Mouse (Mus musculus) liver, embryonic 11.5 days (tissue): Measurements from ENCODE around the gene Pigr. TPM values are rescaled to one million over a fixed set of nuclear protein-coding genes. Genes with fewer than 3 reads are reported as not detected.
A peak's percentile ranks its signal among the peaks of the same experiment; 100 is the strongest.

ENCODE experiments used
- ATAC-seq: fragments of 200-750 bp; cut with Nextera tagmentation; replicated peaks from 2 replicates; pipeline ENCODE4 v1.8.0; 2017; ENCODE audit warnings: moderate number of reproducible peaks, mild to moderate bottlenecking, moderate TSS enrichment, moderate library complexity; ENCODE audit not compliant: low FRiP score
- DNase-seq: peaks from one replicate; pipeline ENCODE4 v3.0.0-alpha.2; 2017; ENCODE audit warnings: low spot score
- H3K27ac ChIP-seq: fragments of 300-500 bp; sonication (generic); 2 replicates; pipeline ENCODE4 v1.5.1; 2014; ENCODE audit warnings: mild to moderate bottlenecking, low read depth, low read length, control low read depth
- H3K27me3 ChIP-seq: fragments of 300-500 bp; sonication (generic); replicated peaks from 2 replicates; pipeline ENCODE4 v1.6.1; 2014; ENCODE audit warnings: low read length, mixed read lengths; ENCODE audit not compliant: control insufficient read depth, insufficient read depth
- H3K36me3 ChIP-seq: fragments of 300-500 bp; sonication (generic); 2 replicates; pipeline ENCODE4 v1.6.1; 2014; ENCODE audit warnings: mild to moderate bottlenecking, low read length, moderate library complexity, mixed read lengths; ENCODE audit not compliant: control insufficient read depth, insufficient read depth
- H3K4me1 ChIP-seq: fragments of 300-500 bp; sonication (generic); replicated peaks from 2 replicates; pipeline ENCODE4 v1.6.1; 2014; ENCODE audit warnings: low read length, mixed read lengths; ENCODE audit not compliant: control insufficient read depth, insufficient read depth
- H3K4me2 ChIP-seq: fragments of 300-500 bp; sonication (generic); 2 replicates; pipeline ENCODE4 v1.6.1; 2014; ENCODE audit warnings: mild to moderate bottlenecking, control low read depth, moderate library complexity
- H3K4me3 ChIP-seq: fragments of 300-500 bp; sonication (generic); 2 replicates; pipeline ENCODE4 v1.5.1; 2014; ENCODE audit warnings: low read depth, low read length, control low read depth
- H3K9ac ChIP-seq: fragments of 300-500 bp; sonication (generic); 2 replicates; pipeline ENCODE4 v1.6.1; 2014; ENCODE audit warnings: low read depth, low read length, control low read depth
- H3K9me3 ChIP-seq: fragments of 300-500 bp; sonication (generic); 2 replicates; pipeline ENCODE4 v1.6.1; 2016; ENCODE audit warnings: low read length, inconsistent platforms, mixed read lengths; ENCODE audit not compliant: control insufficient read depth
- WGBS: fragments of 180-500 bp; shearing (Covaris S2); extraction: QIAGEN DNeasy Blood & Tissue Kit; methylation state at CpG from one replicate; pipeline ENCODE4 v1.1.7; 2014; 5-methylcytosine and 5-hydroxymethylcytosine counted together
- polyA plus RNA-seq: library from polyadenylated mRNA; unstranded; fragments of >200 nt; fragmentation: Nextera tagmentation; extraction: Ambion mirVana; gene quantifications from 2 replicates; pipeline ENCODE4 v1.2.1, GENCODE M21; 2014

Gene Pigr
- polyA plus RNA-seq, 1 experiment from 2014 or later: 0.25 TPM

DNA sequence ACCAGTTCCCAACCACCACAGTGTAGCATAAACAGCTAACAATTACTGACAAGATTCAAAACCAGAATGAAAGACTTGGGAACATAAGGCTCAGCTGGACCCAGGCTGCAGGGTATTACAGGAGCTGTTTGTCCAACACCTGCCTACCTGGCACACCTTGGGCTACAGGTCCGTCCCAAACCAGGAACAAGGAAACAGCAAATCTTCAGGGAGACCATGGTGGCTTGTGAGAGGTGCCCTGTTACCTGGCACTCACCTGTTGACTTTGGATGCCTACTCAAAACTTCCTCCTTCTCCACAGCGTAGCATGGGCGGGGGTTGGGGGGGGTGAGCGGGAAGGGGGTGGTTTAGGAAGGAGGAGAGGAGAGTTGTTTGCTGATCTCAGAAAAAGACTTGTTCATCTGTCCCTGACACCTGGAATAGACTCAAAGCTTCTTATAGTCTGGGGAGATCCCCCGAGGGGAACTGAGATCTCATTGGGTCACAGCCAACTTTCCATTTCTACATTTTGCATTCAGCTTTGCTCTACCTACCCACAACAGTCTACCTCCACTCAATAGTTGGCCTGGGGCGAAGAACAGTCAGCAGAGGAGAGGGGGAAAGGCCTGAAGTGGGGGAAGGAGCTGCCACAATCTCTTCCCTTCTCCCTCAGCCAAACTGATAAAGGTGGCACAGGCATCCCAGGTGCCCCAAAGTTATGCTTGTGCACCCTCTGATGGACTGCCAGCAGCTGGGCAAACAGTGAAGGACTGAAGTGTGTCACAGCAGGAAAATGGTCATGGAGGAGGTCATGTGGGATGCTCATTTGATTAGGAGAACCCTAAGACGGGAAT, 6.0 kb upstream of the Pigr start:
- 81% methylated on average over 7 of the region's 7 CpGs for WGBS
- DNase-seq (no peak), ATAC-seq (no peak)
- H3K9me3 ChIP-seq: no peaks in the 10 kb centered on the region
- H3K9ac ChIP-seq: no peak overlapping the region
- H3K36me3 ChIP-seq: no peaks in the 10 kb centered on the region
- no peaks in the 10 kb centered on the region for H3K27me3 ChIP-seq
- H3K27ac ChIP-seq: no peak overlapping the region; the same call in 1 of the 2 replicates
- no peak overlapping the region for H3K4me3 ChIP-seq
- no peaks in the 10 kb centered on the region for H3K4me1 ChIP-seq
- no peak overlapping the region for H3K4me2 ChIP-seq

DNA sequence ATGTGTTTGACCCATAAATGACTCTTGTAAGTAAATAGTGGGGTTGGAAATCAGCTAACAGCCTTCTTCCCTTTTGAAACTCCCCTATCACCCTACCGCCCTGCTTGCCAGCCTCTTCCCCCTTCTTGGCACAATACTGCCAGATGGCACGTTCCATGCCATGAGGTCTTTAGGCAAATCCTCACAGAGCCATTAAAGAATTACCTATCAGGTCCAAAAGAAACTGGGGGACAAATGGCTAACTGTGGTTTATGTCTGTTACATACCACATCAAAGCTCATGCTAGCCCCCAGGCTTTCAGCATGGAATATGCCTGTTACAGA, 5.4 kb upstream of the Pigr start:
- no peak overlapping the region for H3K9ac ChIP-seq
- H3K4me1 ChIP-seq: no peaks in the 10 kb centered on the region
- DNase-seq (no peak), ATAC-seq (no peak)
- no peak overlapping the region for H3K4me3 ChIP-seq
- H3K36me3 ChIP-seq: no peaks in the 10 kb centered on the region
- H3K27me3 ChIP-seq: no peaks in the 10 kb centered on the region
- H3K9me3 ChIP-seq: no peaks in the 10 kb centered on the region
- WGBS: 86% methylated on average over 2 of the region's 2 CpGs
- H3K4me2 ChIP-seq: no peak overlapping the region
- peak overlapping the region; percentile 44; the same call in 1 of the 2 replicates for H3K27ac ChIP-seq

DNA sequence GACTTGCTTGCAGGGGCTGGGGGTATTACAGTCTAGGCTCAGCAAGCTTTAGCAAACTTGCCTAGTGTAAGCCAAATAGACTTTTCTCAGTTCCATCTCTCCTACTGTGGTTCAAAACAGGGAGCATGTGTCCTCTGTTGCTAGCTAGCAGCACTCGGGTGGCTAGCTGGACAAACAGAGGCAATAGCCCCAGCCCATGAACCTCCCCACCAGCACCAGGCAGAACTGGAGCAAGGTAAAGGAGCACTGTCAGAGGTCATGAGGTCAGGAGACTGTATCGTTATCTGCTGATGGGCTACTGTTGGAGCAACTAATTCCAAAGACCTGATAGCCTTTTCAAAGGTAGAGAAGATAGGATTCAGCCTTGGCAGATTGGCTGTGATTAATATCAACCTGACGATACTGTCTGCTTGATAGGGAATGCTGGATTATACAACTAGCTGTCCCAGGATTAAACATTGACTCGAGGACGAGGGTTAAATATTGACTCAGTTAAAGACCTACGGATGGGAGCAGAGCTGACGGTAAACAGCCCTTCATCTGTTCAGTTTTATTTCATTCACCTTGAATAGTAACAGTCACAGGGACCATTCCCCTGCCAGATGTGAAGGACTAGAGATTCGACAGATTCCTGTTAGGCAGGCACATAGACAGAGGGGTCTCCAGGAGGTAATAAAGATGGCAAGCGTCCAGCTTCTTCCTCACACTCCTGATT, 4.4 kb upstream of the Pigr start:
- WGBS: 64% methylated on average over 9 of the region's 9 CpGs
- H3K4me3 ChIP-seq: no peak overlapping the region
- no peak overlapping the region for H3K9ac ChIP-seq
- H3K27ac ChIP-seq: peak overlapping the region; percentile 44
- no peaks in the 10 kb centered on the region for H3K9me3 ChIP-seq
- ATAC-seq (peak; percentile 64), DNase-seq (no peak)
- H3K27me3 ChIP-seq: no peaks in the 10 kb centered on the region
- no peaks in the 10 kb centered on the region for H3K4me1 ChIP-seq
- H3K36me3 ChIP-seq: no peaks in the 10 kb centered on the region
- H3K4me2 ChIP-seq: no peak overlapping the region

DNA sequence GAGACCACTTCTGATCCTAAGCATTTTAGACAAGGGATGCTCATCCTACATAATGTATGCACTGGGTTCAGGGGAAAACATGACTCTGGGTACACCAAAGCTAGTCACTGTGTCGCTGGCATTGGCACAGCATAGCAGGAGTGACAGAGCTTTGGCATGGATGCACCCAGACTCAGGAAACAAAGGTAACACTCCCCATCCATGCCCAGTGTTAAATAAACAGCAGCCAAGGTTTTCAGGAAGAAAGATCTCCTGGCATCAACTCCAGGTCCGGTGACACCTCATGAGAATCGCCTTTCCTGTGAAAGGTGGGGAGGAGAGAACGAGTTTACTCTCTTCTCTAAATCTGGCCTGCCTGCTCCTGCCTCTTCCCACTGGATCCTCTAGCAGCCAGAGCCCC, 2.2 kb downstream of the Pigr start:
- H3K27ac ChIP-seq: no peak overlapping the region
- no peak for DNase-seq
- no peak for ATAC-seq
- no peaks in the 10 kb centered on the region for H3K9me3 ChIP-seq
- no peak overlapping the region for H3K9ac ChIP-seq
- no peaks in the 10 kb centered on the region for H3K27me3 ChIP-seq
- no peak overlapping the region for H3K4me2 ChIP-seq
- H3K36me3 ChIP-seq: no peaks in the 10 kb centered on the region
- peaks cover 6% of the 10 kb centered on the region; the same call in 1 of the 2 replicates for H3K4me1 ChIP-seq
- 86% methylated on average over 4 of the region's 4 CpGs for WGBS
- H3K4me3 ChIP-seq: no peak overlapping the region

DNA sequence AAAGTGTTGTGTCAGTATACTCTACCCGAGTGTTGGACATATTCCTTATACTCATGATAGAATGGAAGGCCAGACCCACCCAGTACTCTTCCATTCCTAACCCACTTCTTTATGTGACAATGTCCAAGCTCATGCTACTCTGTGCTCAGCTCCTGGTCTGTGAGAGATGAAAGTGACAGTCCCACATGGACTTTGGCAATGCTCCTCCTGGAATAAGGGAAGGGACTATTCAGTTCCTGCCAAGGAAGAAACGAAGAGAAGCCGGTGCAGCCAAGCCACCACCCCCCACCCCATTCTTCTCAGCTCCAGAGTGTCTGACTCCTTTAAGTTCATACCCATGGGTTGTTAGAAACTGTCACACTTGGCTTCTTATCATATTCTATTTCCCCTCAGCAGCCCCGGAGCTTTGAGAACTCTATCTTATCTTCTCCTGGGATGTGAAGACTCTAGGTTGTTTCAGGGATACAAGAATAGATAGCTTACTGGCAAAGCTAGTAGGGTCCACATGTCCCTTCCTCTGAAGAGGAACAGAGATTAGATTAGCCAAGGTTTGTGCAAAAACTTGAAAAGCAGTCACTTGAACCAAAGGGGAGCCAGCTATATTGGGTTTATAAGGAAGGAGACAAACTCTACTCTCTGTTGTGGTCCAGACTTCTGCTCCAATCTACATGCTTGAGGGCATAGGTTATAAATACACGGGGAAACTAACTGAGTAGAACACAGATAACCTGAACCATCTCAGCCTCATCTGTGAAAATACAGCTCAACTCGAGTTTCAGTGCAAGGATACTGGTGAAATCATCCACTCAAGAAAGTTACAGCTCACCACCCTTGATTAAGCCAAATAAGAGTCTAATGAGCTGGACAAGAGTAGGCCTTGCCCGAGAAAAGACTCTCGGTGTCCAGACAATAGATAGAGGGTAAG, 3.7 kb downstream of the Pigr start:
- 50% methylated on average over 8 of the region's 8 CpGs for WGBS
- Histone ChIP-seq H3K4me3 (no peak overlapping the region), H3K9ac (no peak overlapping the region), H3K27ac (no peak overlapping the region), H3K9me3 (no peaks in the 10 kb centered on the region), H3K4me2 (no peak overlapping the region), H3K4me1 (peaks cover 6% of the 10 kb centered on the region; the same call in 1 of the 2 replicates), H3K27me3 (no peaks in the 10 kb centered on the region), H3K36me3 (no peaks in the 10 kb centered on the region)
- DNase-seq (no peak), ATAC-seq (no peak)

DNA sequence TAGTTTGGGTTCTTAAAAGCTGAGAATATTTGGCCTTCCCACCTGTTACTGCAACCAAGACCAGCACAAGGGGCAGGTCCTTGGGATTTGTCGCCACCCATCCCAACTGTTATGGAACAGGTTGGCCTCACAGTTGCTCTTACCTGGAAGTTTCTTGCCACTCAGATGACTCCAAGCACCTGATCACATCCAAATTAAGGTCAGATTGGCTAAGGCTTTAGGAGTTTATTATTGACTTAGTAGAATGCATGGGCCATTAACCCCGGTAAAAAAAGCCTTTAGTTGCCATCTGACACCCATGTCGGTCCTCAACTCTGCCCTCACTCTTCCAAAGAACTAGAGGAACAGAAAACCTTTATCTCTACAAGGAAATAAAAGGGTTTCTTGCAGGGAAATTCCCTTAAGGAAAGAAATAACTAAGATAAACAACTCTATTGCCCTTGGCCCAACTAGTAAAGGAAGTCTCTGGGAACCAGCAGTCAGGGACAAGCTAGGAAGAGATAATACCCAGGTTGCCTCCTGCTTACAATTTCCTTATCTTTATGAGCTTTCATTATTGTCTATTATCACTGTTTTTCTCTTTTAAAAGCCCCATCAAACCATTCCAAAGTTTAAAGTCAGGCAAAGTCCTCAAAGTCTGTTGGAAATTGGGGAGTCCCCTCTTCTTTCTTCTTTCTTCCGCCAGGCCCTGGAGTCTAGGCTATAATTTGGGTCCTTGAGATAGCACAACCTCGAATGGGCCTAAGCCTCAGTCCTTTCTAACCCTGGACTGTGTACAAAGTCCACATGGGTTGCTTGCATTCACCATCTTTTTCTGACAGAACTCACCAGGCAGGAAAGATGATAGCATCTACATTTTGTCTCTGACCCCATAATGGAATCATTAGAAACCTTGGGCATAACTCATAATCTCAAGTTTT, 6.0 kb downstream of the Pigr start:
- H3K36me3 ChIP-seq: no peaks in the 10 kb centered on the region
- H3K9me3 ChIP-seq: no peaks in the 10 kb centered on the region
- H3K27me3 ChIP-seq: no peaks in the 10 kb centered on the region
- peaks cover 6% of the 10 kb centered on the region; the same call in 1 of the 2 replicates for H3K4me1 ChIP-seq
- ATAC-seq (no peak), DNase-seq (no peak)
- no peak overlapping the region for H3K4me2 ChIP-seq
- no peak overlapping the region for H3K9ac ChIP-seq
- 65% methylated on average over 5 of the region's 5 CpGs for WGBS
- no peak overlapping the region for H3K27ac ChIP-seq
- no peak overlapping the region for H3K4me3 ChIP-seq

DNA sequence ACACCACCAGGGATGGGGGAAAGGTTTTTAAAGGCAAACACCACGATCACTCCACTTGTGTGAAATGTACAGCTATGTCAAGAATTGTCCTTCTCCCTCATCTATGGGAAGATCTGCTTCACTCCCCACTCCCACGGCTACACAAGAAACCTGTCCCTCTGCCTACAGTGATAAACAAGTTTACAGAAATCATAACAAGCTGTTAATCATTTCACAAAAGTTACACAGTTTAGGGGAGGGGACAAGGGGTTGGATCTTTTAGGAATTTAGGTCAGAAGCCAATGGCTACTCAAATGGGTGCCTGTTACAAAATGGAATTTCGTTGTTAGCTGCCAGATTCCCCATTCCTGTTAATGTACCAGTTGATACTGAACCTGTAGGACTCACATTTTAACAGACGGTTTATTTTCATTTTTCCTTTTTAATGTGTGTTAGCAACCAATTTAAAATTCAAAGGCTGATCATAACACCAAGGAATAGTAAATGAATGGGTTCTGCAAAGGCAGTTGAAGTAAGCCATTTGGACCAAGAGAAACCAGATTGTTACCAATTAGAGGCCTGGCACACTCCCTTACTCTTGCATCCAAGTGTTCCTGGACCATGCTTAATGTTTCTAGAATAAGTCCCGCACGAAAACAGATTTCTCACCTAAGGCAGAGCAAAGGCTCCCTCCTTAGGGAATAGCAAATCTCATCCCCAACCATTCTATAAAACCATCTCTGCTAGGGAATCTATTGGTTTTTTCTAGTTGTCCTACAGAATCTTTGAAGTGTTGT, 8.9 kb downstream of the Pigr start:
- no peaks in the 10 kb centered on the region for H3K9me3 ChIP-seq

More for the DNA sequence above, 8.9 kb downstream of the Pigr start:
- no peaks in the 10 kb centered on the region for H3K36me3 ChIP-seq
- ATAC-seq (no peak), DNase-seq (no peak)
- no peaks in the 10 kb centered on the region for H3K27me3 ChIP-seq
- H3K27ac ChIP-seq: no peak overlapping the region
- H3K4me3 ChIP-seq: no peak overlapping the region
- no peaks in the 10 kb centered on the region; the same call in 1 of the 2 replicates for H3K4me1 ChIP-seq
- H3K4me2 ChIP-seq: no peak overlapping the region
- 78% methylated on average over 6 of the region's 6 CpGs for WGBS
- no peak overlapping the region for H3K9ac ChIP-seq
